Mouse (Mus musculus): ENCODE results near the gene Catspere2.

- TF ChIP-seq CTCF (conservative IDR thresholded peaks at IDR 0.05; ENCODE audit: low read length) = no peak
- no peak for TF ChIP-seq NANOG (IDR thresholded peaks at IDR 0.05; ENCODE audit: borderline replicate concordance, low read length)
- TF ChIP-seq POU5F1 (IDR thresholded peaks at IDR 0.05; ENCODE audit: borderline replicate concordance, low read length) = no peak
Observed at GRCm38 (mm10) chr1:178209966-178210365, 226.7 kb downstream of the Catspere2 start.
